Mouse (Mus musculus) bone marrow, adult 2 months (tissue): ENCODE measurements around the gene Phldb2. TPM values are rescaled to one million over a fixed set of nuclear protein-coding genes. Genes with fewer than 3 reads are reported as not detected.

Experiments
- H3K27ac ChIP-seq: fragments of 200-500 bp; 2 replicates; pipeline ENCODE4 v1.5.1; 2012; ENCODE audit warnings: low read depth, mild to moderate bottlenecking, control low read depth, inconsistent platforms, low read length; ENCODE audit not compliant: control insufficient read depth, poor library complexity, insufficient read depth
- H3K4me1 ChIP-seq: fragments of 200-500 bp; 2 replicates; pipeline ENCODE4 v1.6.1; 2011; ENCODE audit warnings: low read length; ENCODE audit not compliant: control insufficient read depth, insufficient read depth
- H3K4me3 ChIP-seq: fragments of 200-500 bp; replicated peaks from 2 replicates; pipeline ENCODE3; 2011; ENCODE audit warnings: mild to moderate bottlenecking, low read depth, low read length, control low read depth; ENCODE audit not compliant: control insufficient read depth
- CTCF ChIP-seq: fragments of 200-500 bp; IDR thresholded peaks from 2 replicates; pipeline ENCODE4 v1.5.1; 2011; ENCODE audit warnings: low read length, control low read depth; ENCODE audit not compliant: control insufficient read depth, insufficient read depth
- POLR2A ChIP-seq: fragments of 200-500 bp; IDR thresholded peaks from 2 replicates; pipeline ENCODE4 v1.6.1; 2011; ENCODE audit warnings: low read depth, mild to moderate bottlenecking, control low read depth, low read length, borderline replicate concordance; ENCODE audit not compliant: control insufficient read depth
- WGBS: fragments of 180-500 bp; shearing (Covaris S2); methylation state at CpG from one replicate; pipeline ENCODE4 v1.1.7; 2018; 5-methylcytosine and 5-hydroxymethylcytosine counted together
- polyA plus RNA-seq: library from polyadenylated mRNA; stranded (reverse); fragments of >200 nt; gene quantifications from 2 replicates; pipeline ENCODE4 v1.2.4, GENCODE M21; 2011; ENCODE audit warnings: low replicate concordance; ENCODE audit not compliant: missing spikeins, insufficient read depth, insufficient read length

Phldb2 gene
- polyA plus RNA-seq, 1 experiment = 3.7 TPM

- TF ChIP-seq POLR2A (no peak), CTCF (no peak)
- Histone ChIP-seq H3K27ac (no peak overlapping the region), H3K4me3 (no peak overlapping the region), H3K4me1 (no peaks in the 10 kb centered on the region)
- 77% methylated on average over 8 of the region's 8 CpGs for WGBS
Observed at GRCm38 (mm10) chr16:45963837-45964236, 10.4 kb upstream of the Phldb2 start.

- WGBS = 87% methylated on average over 5 of the region's 5 CpGs
- no peaks in the 10 kb centered on the region for H3K4me1 ChIP-seq
- H3K4me3 ChIP-seq = no peak overlapping the region
- H3K27ac ChIP-seq = no peak overlapping the region
- TF ChIP-seq POLR2A = no peak
Observed at GRCm38 (mm10) chr16:45963088-45963487, 9.7 kb upstream of the Phldb2 start.

GRCm38 (mm10) chr16:45960978-45961377, 7.6 kb upstream of the Phldb2 start:
- WGBS = 76% methylated on average over 3 of the region's 3 CpGs
- TF ChIP-seq CTCF (no peak), POLR2A (no peak)
- H3K4me3 ChIP-seq = no peak overlapping the region
- no peaks in the 10 kb centered on the region for H3K4me1 ChIP-seq
- H3K27ac ChIP-seq = no peak overlapping the region

- Histone ChIP-seq H3K27ac (no peak overlapping the region), H3K4me3 (no peak overlapping the region), H3K4me1 (no peaks in the 10 kb centered on the region)
- TF ChIP-seq CTCF = no peak
- WGBS = 80% methylated on average over 4 of the region's 4 CpGs
Observed at GRCm38 (mm10) chr16:45956390-45956950, 3.1 kb upstream of the Phldb2 start.

- H3K4me1 ChIP-seq = no peaks in the 10 kb centered on the region
- H3K4me3 ChIP-seq = no peak overlapping the region
- TF ChIP-seq POLR2A = no peak
- no peak for TF ChIP-seq CTCF
- 41% methylated on average over 5 of the region's 5 CpGs for WGBS
- H3K27ac ChIP-seq = no peak overlapping the region
Observed at GRCm38 (mm10) chr16:45952501-45952900, 897 bp downstream of the Phldb2 start.

- no peak overlapping the region for H3K27ac ChIP-seq
- WGBS = 22% methylated on average over 2 of the region's 2 CpGs
- H3K4me3 ChIP-seq = no peak overlapping the region
- TF ChIP-seq CTCF = no peak
- no peak for TF ChIP-seq POLR2A
- no peaks in the 10 kb centered on the region for H3K4me1 ChIP-seq
Observed at GRCm38 (mm10) chr16:45952035-45952434, 1.4 kb downstream of the Phldb2 start.

GRCm38 (mm10) chr16:45946335-45946734, 7.1 kb downstream of the Phldb2 start:
- no peak overlapping the region for H3K27ac ChIP-seq
- WGBS = 84% methylated on average over 2 of the region's 2 CpGs
- TF ChIP-seq POLR2A (no peak), CTCF (no peak)

GRCm38 (mm10) chr16:45945649-45946048, 7.7 kb downstream of the Phldb2 start:
- Histone ChIP-seq H3K27ac (no peak overlapping the region), H3K4me3 (no peak overlapping the region), H3K4me1 (no peaks in the 10 kb centered on the region)
- WGBS = 84% methylated on average over 5 of the region's 5 CpGs
- TF ChIP-seq CTCF (no peak), POLR2A (no peak)

More at GRCm38 (mm10) chr16:45946335-45946734, 7.1 kb downstream of the Phldb2 start:
- Histone ChIP-seq H3K4me1 (no peaks in the 10 kb centered on the region), H3K4me3 (no peak overlapping the region)

- Histone ChIP-seq H3K4me1 (no peaks in the 10 kb centered on the region), H3K27ac (no peak overlapping the region), H3K4me3 (no peak overlapping the region)
- WGBS = 80% methylated on average over 11 of the region's 11 CpGs
- no peak for TF ChIP-seq CTCF
Observed at GRCm38 (mm10) chr16:45945174-45945631, 8.2 kb downstream of the Phldb2 start.
